Mouse (Mus musculus) hindbrain, embryonic 16.5 days (tissue): ENCODE results near the gene Tnfsf18. TPM values are rescaled to one million over a fixed set of nuclear protein-coding genes. Genes with fewer than 3 reads are reported as not detected.

Source experiments
- ATAC-seq: fragments of 200-750 bp; cut with Nextera tagmentation; 2 replicates; pipeline ENCODE4 v1.8.0; 2017; ENCODE audit warnings: moderate TSS enrichment, moderate library complexity
- H3K27ac ChIP-seq: fragments of 300-500 bp; sonication (generic); 2 replicates; pipeline ENCODE4 v1.5.1; 2014; ENCODE audit warnings: low read depth, mild to moderate bottlenecking, control low read depth, low read length, moderate library complexity
- H3K27me3 ChIP-seq: fragments of 300-500 bp; sonication (generic); replicated peaks from 2 replicates; pipeline ENCODE4 v1.6.1; 2014; ENCODE audit warnings: low read length; ENCODE audit not compliant: control insufficient read depth, insufficient read depth
- H3K36me3 ChIP-seq: fragments of 300-500 bp; sonication (generic); 2 replicates; pipeline ENCODE4 v1.6.1; 2014; ENCODE audit warnings: mild to moderate bottlenecking, low read length, moderate library complexity, mixed read lengths; ENCODE audit not compliant: control insufficient read depth, insufficient read depth
- H3K4me1 ChIP-seq: fragments of 300-500 bp; sonication (generic); 2 replicates; pipeline ENCODE4 v1.6.1; 2014; ENCODE audit warnings: low read depth, low read length; ENCODE audit not compliant: control insufficient read depth, insufficient read depth
- H3K4me2 ChIP-seq: fragments of 300-500 bp; sonication (generic); 2 replicates; pipeline ENCODE4 v1.6.1; 2014; ENCODE audit warnings: mild to moderate bottlenecking, low read length, control low read depth, moderate library complexity
- H3K4me3 ChIP-seq: fragments of 300-500 bp; sonication (generic); 2 replicates; pipeline ENCODE4 v1.5.1; 2014; ENCODE audit warnings: mild to moderate bottlenecking, low read length, control low read depth, moderate library complexity
- H3K9ac ChIP-seq: fragments of 300-500 bp; sonication (generic); 2 replicates; pipeline ENCODE4 v1.6.1; 2014; ENCODE audit warnings: low read depth, mild to moderate bottlenecking, control low read depth, low read length, moderate library complexity
- H3K9me3 ChIP-seq: fragments of 300-500 bp; sonication (generic); 2 replicates; pipeline ENCODE4 v1.6.1; 2014; ENCODE audit warnings: mild to moderate bottlenecking, low read length, moderate library complexity; ENCODE audit not compliant: control insufficient read depth
- WGBS: fragments of 180-500 bp; shearing (Covaris S2); extraction: QIAGEN DNeasy Blood & Tissue Kit; methylation state at CpG from one replicate; pipeline ENCODE4 v1.1.7; 2014; 5-methylcytosine and 5-hydroxymethylcytosine counted together
- polyA plus RNA-seq: library from polyadenylated mRNA; unstranded; fragments of >200 nt; fragmentation: Nextera tagmentation; extraction: Ambion mirVana; gene quantifications from 2 replicates; pipeline ENCODE4 v1.2.1, GENCODE M21; 2015

The Tnfsf18 gene
- polyA plus RNA-seq, 1 experiment from 2014 or later: not detected

DNA sequence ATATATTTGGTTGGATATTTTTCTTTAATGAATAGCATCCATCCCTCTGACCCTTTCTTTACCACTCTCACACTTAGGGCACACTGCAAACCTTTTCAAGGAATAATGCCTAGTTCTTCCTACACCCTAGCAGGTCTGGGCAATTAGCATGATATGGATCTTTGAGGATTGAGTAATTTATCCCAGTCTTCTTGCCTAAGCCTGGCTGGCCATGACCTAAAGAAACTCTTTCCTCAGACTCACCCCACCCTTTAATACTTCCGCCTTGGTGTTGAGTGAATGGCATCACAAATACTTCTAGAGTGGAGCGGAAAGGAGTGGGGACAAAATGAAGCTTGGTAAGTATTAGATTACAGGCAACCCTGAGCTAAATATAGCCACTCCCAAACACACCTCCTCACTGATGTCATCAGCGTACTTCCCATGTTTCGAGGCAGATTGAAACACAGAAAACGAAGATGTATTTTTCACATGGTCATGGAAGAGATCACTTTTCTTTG is 56.2 kb downstream of the Tnfsf18 start:
- Histone ChIP-seq H3K36me3 (no peaks in the 10 kb centered on the region), H3K27me3 (no peaks in the 10 kb centered on the region), H3K4me1 (no peaks in the 10 kb centered on the region), H3K9ac (no peak overlapping the region), H3K4me3 (no peak overlapping the region), H3K4me2 (no peak overlapping the region), H3K9me3 (no peaks in the 10 kb centered on the region), H3K27ac (no peak overlapping the region)
- 97% methylated on average over 5 of the region's 5 CpGs for WGBS
- no peak for ATAC-seq

GRCm38 (mm10) chr1:161552098-161552497 is 57.6 kb downstream of the Tnfsf18 start:
- WGBS: 79% methylated on average over 2 of the region's 2 CpGs
- no peaks in the 10 kb centered on the region for H3K36me3 ChIP-seq
- no peak overlapping the region for H3K4me2 ChIP-seq
- no peak overlapping the region for H3K27ac ChIP-seq
- no peak for ATAC-seq
- H3K4me1 ChIP-seq: no peaks in the 10 kb centered on the region
- H3K9me3 ChIP-seq: no peaks in the 10 kb centered on the region
- no peak overlapping the region for H3K4me3 ChIP-seq
- H3K27me3 ChIP-seq: no peaks in the 10 kb centered on the region
- no peak overlapping the region for H3K9ac ChIP-seq

Other genes starting within 250 kb of the Tnfsf18 start
- gene Prdx6, start 243.4 kb upstream of the Tnfsf18 start, polyA plus RNA-seq: 182 and 208 TPM in 2 replicates
- gene Tnfsf4, start 99.2 kb upstream of the Tnfsf18 start, polyA plus RNA-seq: not detected in 2 replicates